ENCODE assay signal across 20 mouse cellular contexts in the genomic region with DNA sequence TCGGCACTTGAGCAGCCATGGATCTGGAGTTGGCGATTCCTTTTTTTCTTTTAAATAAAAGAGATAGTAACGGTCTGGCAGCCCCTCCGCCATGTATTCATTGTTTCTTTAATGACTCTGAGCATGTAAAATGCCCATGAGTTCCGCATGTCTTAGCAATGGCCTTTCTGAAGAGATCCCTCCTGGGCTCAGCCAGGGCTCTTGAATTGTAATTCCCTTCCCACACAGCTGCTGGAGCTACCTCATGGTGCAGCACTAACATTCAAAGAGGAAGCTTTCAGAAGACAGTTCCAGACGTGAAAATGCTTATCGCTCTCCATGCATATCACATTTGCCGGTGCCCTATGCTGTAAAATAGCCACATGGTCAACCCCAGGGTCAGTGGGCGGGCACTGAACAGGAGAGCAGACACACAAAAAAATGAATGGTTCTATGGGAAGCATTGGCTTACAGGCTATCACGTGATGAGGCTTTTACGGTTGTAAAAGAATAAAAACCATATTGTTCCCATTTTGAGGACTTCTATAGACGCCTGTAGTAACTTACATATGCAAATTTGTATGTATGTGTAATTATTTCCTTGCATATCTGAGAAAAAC.
DNase-seq lines count a peak whose midpoint lies in the region; ATAC-seq lines count a peak whose summit lies in the region.
"Had no signal": no experiment of that assay in that cellular context is flagged by ENCODE, and none has a peak within 500 bp of the region (broad histone marks: within the 10 kb centered on the region; RNA-seq: fewer than 3 reads in every experiment).

No protein-coding gene starts in this region.

- H3K27me3 ChIP-seq in hindbrain, embryonic 12.5 days = no peaks in the 10 kb centered on the region
- no peaks in the 10 kb centered on the region for H3K27me3 ChIP-seq in hindbrain, embryonic 13.5 days
- H3K27me3 ChIP-seq in neural tube, embryonic 11.5 days (ENCODE audit: control insufficient read depth, insufficient read depth, low read length) = no peaks in the 10 kb centered on the region
- no peaks in the 10 kb centered on the region for H3K27me3 ChIP-seq in liver, embryonic 12.5 days (replicated peaks)
- H3K27me3 ChIP-seq: embryonic facial prominence, embryonic 12.5 days; forebrain, embryonic 15.5 days; heart, embryonic 13.5 days had no signal

- 0 out of 2 replicates have a peak, but pooled peaks cover 3% of the 10 kb centered on the region for H3K9me3 ChIP-seq in hindbrain, embryonic 12.5 days (replicated peaks)
- H3K9me3 ChIP-seq in hindbrain, embryonic 13.5 days = no peaks in the 10 kb centered on the region
- no peaks in the 10 kb centered on the region for H3K9me3 ChIP-seq in neural tube, embryonic 11.5 days (ENCODE audit: control insufficient read depth, low read length)
- no peaks in the 10 kb centered on the region for H3K9me3 ChIP-seq in liver, embryonic 12.5 days (replicated peaks)
- H3K9me3 ChIP-seq: embryonic facial prominence, embryonic 12.5 days; forebrain, embryonic 15.5 days; heart, embryonic 13.5 days had no signal

- H3K4me3 ChIP-seq in hindbrain, embryonic 12.5 days = no peak overlapping the region
- H3K4me3 ChIP-seq in hindbrain, embryonic 13.5 days = no peak overlapping the region
- H3K4me3 ChIP-seq in neural tube, embryonic 11.5 days (ENCODE audit: low read depth, low read length) = no peak overlapping the region
- no peak overlapping the region for H3K4me3 ChIP-seq in liver, embryonic 12.5 days
- H3K4me3 ChIP-seq: embryonic facial prominence, embryonic 12.5 days; forebrain, embryonic 15.5 days; heart, embryonic 13.5 days had no signal

- H3K4me2 ChIP-seq in hindbrain, embryonic 12.5 days (replicated peaks) = no peak overlapping the region
- no peak overlapping the region for H3K4me2 ChIP-seq in hindbrain, embryonic 13.5 days
- 0 out of 2 replicates have a peak overlapping the region, but pooled peaks have one; percentile 5 for H3K4me2 ChIP-seq in neural tube, embryonic 11.5 days (ENCODE audit: low read depth)
- H3K4me2 ChIP-seq in liver, embryonic 12.5 days = no peak overlapping the region
- H3K4me2 ChIP-seq: embryonic facial prominence, embryonic 12.5 days; forebrain, embryonic 15.5 days; heart, embryonic 13.5 days had no signal

- peaks cover 7% of the 10 kb centered on the region; the same call in 1 of the 2 replicates for H3K4me1 ChIP-seq in hindbrain, embryonic 12.5 days
- H3K4me1 ChIP-seq in hindbrain, embryonic 13.5 days (replicated peaks) = peaks cover 8% of the 10 kb centered on the region; the same call in 1 of the 2 replicates
- 0 out of 2 replicates have a peak, but pooled peaks cover 3% of the 10 kb centered on the region for H3K4me1 ChIP-seq in neural tube, embryonic 11.5 days (ENCODE audit: control insufficient read depth, insufficient read depth, low read length)
- H3K4me1 ChIP-seq in liver, embryonic 12.5 days = no peaks in the 10 kb centered on the region
- H3K4me1 ChIP-seq: embryonic facial prominence, embryonic 12.5 days; forebrain, embryonic 15.5 days had no signal

- 45% methylated on average over 12 of the region's 12 CpGs for WGBS in hindbrain, embryonic 12.5 days
- WGBS in hindbrain, embryonic 13.5 days = 46% methylated on average over 12 of the region's 12 CpGs
- WGBS in neural tube, embryonic 11.5 days = 56% methylated on average over 12 of the region's 12 CpGs
- 69% methylated on average over 12 of the region's 12 CpGs for WGBS in liver, embryonic 12.5 days (ENCODE audit: insufficient replicate concordance)

- DNase-seq in frontal cortex, postnatal 14 days (ENCODE audit: low spot score in 2 of 2) = no peak
- no peak for DNase-seq in neural tube, embryonic 11.5 days (ENCODE audit: low spot score)
- no peak for DNase-seq in neural tube, embryonic 10.5 days (ENCODE audit: extremely low spot score, low spot score)
- DNase-seq in adrenal gland, postnatal 14 days = no peak
- DNase-seq: adrenal gland, adult 8-10 months; B cell, adult 2 months; cerebellum, adult 11-12 months; cerebellum, adult 9-10 months; cerebellum, postnatal 25 days; gastrocnemius, postnatal 14 days; heart, postnatal 36 days had no signal

- peak; percentile 39; the same call in 1 of the 2 replicates for ATAC-seq in frontal cortex, adult (ENCODE audit: low TSS enrichment)
- ATAC-seq in hindbrain, embryonic 12.5 days (ENCODE audit: low FRiP score) = peak; percentile 50
- ATAC-seq in hindbrain, embryonic 13.5 days (ENCODE audit: low FRiP score) = no peak
- ATAC-seq in neural tube, embryonic 11.5 days (ENCODE audit: insufficient read depth, low FRiP score, low TSS enrichment) = peak; percentile 73
- ATAC-seq in liver, embryonic 12.5 days = no peak
- ATAC-seq: CD4-positive, CD25-positive, alpha-beta regulatory T cell, adult 4 months; forebrain, embryonic 15.5 days had no signal

- H3K9ac ChIP-seq in hindbrain, embryonic 12.5 days = no peak overlapping the region
- H3K9ac ChIP-seq in hindbrain, embryonic 13.5 days = no peak overlapping the region
- no peak overlapping the region for H3K9ac ChIP-seq in neural tube, embryonic 11.5 days (ENCODE audit: low read length)
- no peak overlapping the region for H3K9ac ChIP-seq in liver, embryonic 12.5 days
- H3K9ac ChIP-seq: embryonic facial prominence, embryonic 12.5 days; forebrain, embryonic 15.5 days; heart, embryonic 13.5 days had no signal

- H3K27ac ChIP-seq in hindbrain, embryonic 12.5 days = no peak overlapping the region
- H3K27ac ChIP-seq in hindbrain, embryonic 13.5 days = no peak overlapping the region
- H3K27ac ChIP-seq in neural tube, embryonic 11.5 days (ENCODE audit: low read depth, low read length) = no peak overlapping the region
- H3K27ac ChIP-seq in liver, embryonic 12.5 days = no peak overlapping the region
- H3K27ac ChIP-seq: embryonic facial prominence, embryonic 12.5 days; forebrain, embryonic 15.5 days; heart, embryonic 13.5 days had no signal

- no peaks in the 10 kb centered on the region for H3K36me3 ChIP-seq in hindbrain, embryonic 12.5 days
- H3K36me3 ChIP-seq in hindbrain, embryonic 13.5 days = no peaks in the 10 kb centered on the region
- H3K36me3 ChIP-seq in neural tube, embryonic 11.5 days (ENCODE audit: control insufficient read depth, insufficient read depth, low read length) = no peaks in the 10 kb centered on the region
- H3K36me3 ChIP-seq in liver, embryonic 12.5 days = no peaks in the 10 kb centered on the region
- H3K36me3 ChIP-seq: embryonic facial prominence, embryonic 12.5 days; forebrain, embryonic 15.5 days; G1E had no signal

Comparison
In these comparisons a context has a peak if more than half of its experiments do, and no peak if none do; other contexts are left out.
1. ATAC-seq: peak in frontal cortex, adult (single experiment), hindbrain, embryonic 12.5 days (single experiment) and neural tube, embryonic 11.5 days (single experiment); none in hindbrain, embryonic 13.5 days (single experiment) and liver, embryonic 12.5 days (single experiment).